Mouse (Mus musculus) megakaryocyte, embryonic 14.5 days (primary cell): Measurements from ENCODE around the gene Tmod2. TPM values are rescaled to one million over a fixed set of nuclear protein-coding genes. Genes with fewer than 3 reads are reported as not detected.

Experiments
- H3K27me3 ChIP-seq: replicated peaks from 2 replicates; pipeline ENCODE3; 2012; ENCODE audit warnings: inconsistent platforms
- H3K36me3 ChIP-seq: replicated peaks from 2 replicates; pipeline ENCODE3; 2012; ENCODE audit warnings: low read length, inconsistent platforms, mixed read lengths
- H3K4me1 ChIP-seq: 2 replicates; pipeline ENCODE4 v1.6.1; 2012; ENCODE audit warnings: inconsistent platforms
- H3K4me3 ChIP-seq: replicated peaks from 2 replicates; pipeline ENCODE3; 2012; ENCODE audit warnings: moderate library complexity, mild to moderate bottlenecking, inconsistent platforms
- H3K9me3 ChIP-seq: 2 replicates; pipeline ENCODE4 v1.6.1; 2012; ENCODE audit warnings: inconsistent platforms
- FLI1 ChIP-seq: IDR thresholded peaks from 2 replicates; pipeline ENCODE4 v1.6.1; 2012; ENCODE audit warnings: low read length, inconsistent platforms, mixed read lengths
- GATA1 ChIP-seq: IDR thresholded peaks from 3 replicates; pipeline ENCODE4 v1.6.1; 2012; ENCODE audit warnings: mixed read lengths, low read length, inconsistent platforms, borderline replicate concordance
- polyA plus RNA-seq: library from polyadenylated mRNA; stranded (reverse); fragments of >175 nt; gene quantifications from 2 replicates; pipeline ENCODE4 v1.2.3, GENCODE M21; 2012; ENCODE audit warnings: low replicate concordance; ENCODE audit not compliant: insufficient read depth

The Tmod2 gene
- polyA plus RNA-seq, 1 experiment = not detected

- peaks cover 16% of the 10 kb centered on the region for H3K27me3 ChIP-seq
- no peak overlapping the region for H3K4me3 ChIP-seq
- TF ChIP-seq FLI1 (no peak), GATA1 (no peak)
- no peaks in the 10 kb centered on the region for H3K36me3 ChIP-seq
- H3K9me3 ChIP-seq = no peaks in the 10 kb centered on the region
- H3K4me1 ChIP-seq = peaks cover 14% of the 10 kb centered on the region
Observed at GRCm38 (mm10) chr9:75571036-75571942, 39.8 kb downstream of the Tmod2 start.

DNA sequence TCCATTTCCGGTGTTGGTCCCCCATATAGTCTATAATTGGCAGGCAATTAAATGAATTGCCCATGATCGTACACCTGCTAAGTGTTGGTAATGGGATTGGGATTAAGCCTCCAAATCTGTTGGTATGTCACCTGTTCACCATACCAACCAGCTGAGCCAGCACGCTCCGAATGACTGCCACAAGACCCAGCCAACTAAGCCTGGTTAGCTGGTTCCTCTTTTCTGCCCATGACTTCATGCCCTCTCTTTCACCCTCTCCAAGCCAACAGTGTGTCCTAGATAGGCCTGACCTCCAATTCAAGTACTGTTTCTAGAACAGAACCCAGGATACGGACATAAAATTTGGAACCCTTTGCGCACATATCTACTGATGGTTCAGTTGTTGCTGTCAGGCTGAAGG lies 42.7 kb downstream of the Tmod2 start:
- Histone ChIP-seq H3K9me3 (no peaks in the 10 kb centered on the region), H3K27me3 (peaks cover 10% of the 10 kb centered on the region), H3K36me3 (no peaks in the 10 kb centered on the region), H3K4me1 (peaks cover 28% of the 10 kb centered on the region), H3K4me3 (no peak overlapping the region)
- TF ChIP-seq FLI1 = no peak
- no peak for TF ChIP-seq GATA1

GRCm38 (mm10) chr9:75564892-75565291 lies 46.2 kb downstream of the Tmod2 start:
- no peaks in the 10 kb centered on the region for H3K36me3 ChIP-seq
- TF ChIP-seq FLI1 = no peak
- peaks cover 13% of the 10 kb centered on the region for H3K27me3 ChIP-seq
- no peaks in the 10 kb centered on the region for H3K9me3 ChIP-seq
- H3K4me1 ChIP-seq = peaks cover 42% of the 10 kb centered on the region
- no peak overlapping the region for H3K4me3 ChIP-seq

- H3K36me3 ChIP-seq = no peaks in the 10 kb centered on the region
- peaks cover 9% of the 10 kb centered on the region for H3K27me3 ChIP-seq
- no peaks in the 10 kb centered on the region for H3K9me3 ChIP-seq
- H3K4me1 ChIP-seq = peaks cover 46% of the 10 kb centered on the region
- peak overlapping the region; percentile 67 for H3K4me3 ChIP-seq
- TF ChIP-seq GATA1 (no peak), FLI1 (no peak)
Observed at GRCm38 (mm10) chr9:75563622-75564021, 47.5 kb downstream of the Tmod2 start.

DNA sequence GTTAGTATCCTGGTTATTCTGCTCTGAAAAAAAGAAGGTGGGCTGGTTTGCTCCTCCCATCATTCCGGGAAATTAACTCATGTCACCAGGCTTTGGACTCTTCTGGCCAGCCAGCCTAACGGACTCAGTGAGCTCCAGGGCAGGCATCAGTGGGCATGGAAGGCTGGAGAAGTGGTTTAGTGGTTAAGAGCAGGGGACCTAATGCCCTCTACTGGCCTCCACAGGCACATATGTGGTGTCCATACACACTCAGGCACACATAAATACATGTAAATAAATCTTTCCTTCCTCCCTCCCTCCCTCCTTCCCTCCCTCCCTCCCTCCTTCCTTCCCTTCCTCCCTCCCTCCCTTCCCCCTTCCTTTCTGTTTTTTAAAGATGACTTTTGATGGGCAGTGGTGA lies 47.9 kb downstream of the Tmod2 start:
- no peaks in the 10 kb centered on the region for H3K36me3 ChIP-seq
- TF ChIP-seq GATA1 = no peak

GRCm38 (mm10) chr9:75561040-75561669 lies 50.0 kb downstream of the Tmod2 start:
- Histone ChIP-seq H3K9me3 (no peaks in the 10 kb centered on the region), H3K4me1 (peaks cover 64% of the 10 kb centered on the region), H3K4me3 (peak overlapping the region; percentile 72), H3K27me3 (peaks cover 3% of the 10 kb centered on the region), H3K36me3 (peaks cover 9% of the 10 kb centered on the region)
- no peak for TF ChIP-seq GATA1
- no peak for TF ChIP-seq FLI1

More for the DNA sequence above, 47.9 kb downstream of the Tmod2 start:
- Histone ChIP-seq H3K9me3 (no peaks in the 10 kb centered on the region), H3K27me3 (peaks cover 6% of the 10 kb centered on the region), H3K4me3 (no peak overlapping the region), H3K4me1 (peaks cover 46% of the 10 kb centered on the region)

DNA sequence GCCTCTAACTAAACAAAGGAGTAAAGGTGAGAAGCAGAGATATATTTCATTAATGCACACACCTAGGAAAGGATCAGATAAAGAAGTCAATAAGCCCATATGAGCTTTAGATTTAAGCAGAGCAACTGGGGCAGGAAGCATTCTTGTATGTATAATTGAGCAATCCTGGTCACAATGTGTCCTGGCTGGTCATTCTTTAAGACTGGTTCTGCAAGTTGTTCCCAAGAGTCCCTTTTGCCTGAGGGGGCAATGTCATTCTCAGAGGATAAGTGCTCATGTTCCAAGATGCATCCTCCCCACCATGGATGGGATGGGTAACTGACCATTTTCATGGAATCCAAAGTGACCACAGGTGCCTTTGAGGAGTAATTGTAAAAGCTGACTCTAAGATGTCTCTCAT lies 50.8 kb downstream of the Tmod2 start:
- no peak overlapping the region for H3K4me3 ChIP-seq
- TF ChIP-seq GATA1 (no peak), FLI1 (no peak)
- peaks cover 3% of the 10 kb centered on the region for H3K27me3 ChIP-seq
- H3K36me3 ChIP-seq = peaks cover 11% of the 10 kb centered on the region
- no peaks in the 10 kb centered on the region for H3K9me3 ChIP-seq
- H3K4me1 ChIP-seq = peaks cover 67% of the 10 kb centered on the region

DNA sequence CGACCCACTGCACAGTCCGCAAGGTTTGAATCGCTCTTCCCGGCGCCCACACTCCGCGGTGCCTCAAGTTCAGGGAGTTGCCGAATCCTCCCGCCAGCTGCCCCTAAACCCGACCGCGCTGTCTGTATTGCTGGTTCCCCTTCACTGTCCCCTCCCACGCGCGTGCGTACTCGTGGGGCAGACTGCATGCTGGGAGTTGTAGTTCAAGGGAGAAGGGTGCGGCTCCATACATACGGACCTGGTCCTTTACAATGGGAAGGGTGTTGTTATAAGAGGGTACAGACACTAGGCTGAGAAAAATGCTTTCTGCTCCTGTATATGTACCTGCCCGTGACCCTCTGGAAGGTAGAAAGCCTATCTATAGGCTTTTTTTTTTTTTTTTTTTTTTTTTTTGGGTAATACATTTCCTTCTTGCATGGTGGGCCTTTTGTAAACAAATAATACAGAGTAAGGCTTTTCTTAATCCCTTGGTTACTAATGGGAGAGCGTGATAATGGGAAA lies 51.6 kb downstream of the Tmod2 start, which contains the start of gene Tmod3:
TSS of gene Tmod3 (minus strand) at position 146 of the 501 bp plus-strand sequence.
- Histone ChIP-seq H3K36me3 (peaks cover 15% of the 10 kb centered on the region), H3K4me3 (peak within 1 kb of the TSS; percentile 96), H3K9me3 (no peaks in the 10 kb centered on the region), H3K4me1 (peaks cover 67% of the 10 kb centered on the region), H3K27me3 (peaks cover 3% of the 10 kb centered on the region)
- TF ChIP-seq GATA1 (no peak), FLI1 (no peak)

- peaks cover 66% of the 10 kb centered on the region for H3K4me1 ChIP-seq
- H3K36me3 ChIP-seq = peaks cover 16% of the 10 kb centered on the region
- H3K27me3 ChIP-seq = peaks cover 3% of the 10 kb centered on the region
- no peaks in the 10 kb centered on the region for H3K9me3 ChIP-seq
- H3K4me3 ChIP-seq = peak overlapping the region; percentile 96
- TF ChIP-seq GATA1 = peak; percentile 71; the same call in 1 of the 3 replicates
- no peak for TF ChIP-seq FLI1
Observed at GRCm38 (mm10) chr9:75558812-75559511, 52.2 kb downstream of the Tmod2 start.

DNA sequence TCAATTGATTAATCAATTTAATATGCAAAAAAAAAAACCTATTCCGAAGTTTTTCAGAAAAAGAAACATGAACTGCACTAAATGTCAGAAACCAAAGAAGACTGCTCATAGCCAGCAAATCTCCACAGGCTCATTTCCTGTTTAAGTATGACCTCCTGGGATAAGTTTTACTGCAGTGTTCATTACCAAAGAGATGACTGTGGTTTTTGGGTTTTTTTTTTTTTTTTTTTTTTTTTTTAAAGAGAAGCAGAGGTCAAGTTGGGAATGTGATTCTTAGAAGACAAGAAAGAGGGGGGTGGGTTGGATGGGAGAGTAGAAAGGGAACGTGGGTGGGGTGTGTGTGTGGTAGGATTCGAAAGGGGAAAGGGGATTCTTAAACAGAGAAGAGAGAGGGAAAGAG lies 52.8 kb downstream of the Tmod2 start:
- H3K27me3 ChIP-seq = peaks cover 3% of the 10 kb centered on the region
- no peaks in the 10 kb centered on the region for H3K9me3 ChIP-seq
- peaks cover 22% of the 10 kb centered on the region for H3K36me3 ChIP-seq
- H3K4me1 ChIP-seq = peaks cover 66% of the 10 kb centered on the region
- H3K4me3 ChIP-seq = peak overlapping the region; percentile 96
- no peak for TF ChIP-seq FLI1
- TF ChIP-seq GATA1 = no peak
